Mouse (Mus musculus): ENCODE data around the gene Ghr. TPM values are rescaled to one million over a fixed set of nuclear protein-coding genes. Genes with fewer than 3 reads are reported as not detected.

Gene Ghr
- total RNA-seq, 2 experiments from 2014 or later = 109 to 111 TPM

DNA sequence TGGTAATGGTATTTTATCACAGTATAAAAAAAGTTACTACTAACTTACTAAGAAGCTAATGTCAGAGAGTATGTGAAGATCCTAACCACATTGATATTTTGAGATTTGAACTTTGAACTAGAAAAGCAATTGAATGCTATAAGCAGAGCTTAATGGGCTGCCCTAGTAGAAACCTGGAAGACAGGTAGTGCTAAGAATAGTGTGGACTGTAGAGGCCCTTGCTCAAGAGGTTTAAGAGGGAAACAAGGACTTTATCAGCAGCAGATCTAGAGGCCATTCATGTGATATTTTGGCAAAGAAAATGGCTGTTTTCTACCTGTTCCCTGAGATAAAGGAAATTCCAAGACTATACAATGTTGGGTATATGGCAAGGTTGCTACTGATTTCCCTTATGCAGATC, 297.3 kb downstream of the Ghr start:
- no peak for DNase-seq

DNA sequence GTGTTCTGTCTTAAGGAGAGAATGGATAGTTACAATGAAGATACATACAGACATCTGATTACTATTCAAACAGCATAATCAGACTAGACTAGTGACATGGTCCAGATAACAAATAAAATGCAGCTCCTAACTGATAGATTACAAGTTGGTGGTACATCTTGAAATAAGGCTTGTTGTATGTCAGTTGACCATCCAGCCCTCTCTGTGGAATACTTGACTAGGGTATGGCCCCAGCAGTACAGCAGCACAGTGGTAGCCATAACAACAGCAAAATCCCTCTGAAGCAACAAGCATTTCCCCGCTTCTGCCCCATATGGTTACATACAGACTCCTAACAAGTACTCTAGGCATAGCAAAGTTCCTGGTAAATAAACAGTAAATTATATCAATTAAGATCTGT, 301.6 kb downstream of the Ghr start:
- no peak for DNase-seq

DNA sequence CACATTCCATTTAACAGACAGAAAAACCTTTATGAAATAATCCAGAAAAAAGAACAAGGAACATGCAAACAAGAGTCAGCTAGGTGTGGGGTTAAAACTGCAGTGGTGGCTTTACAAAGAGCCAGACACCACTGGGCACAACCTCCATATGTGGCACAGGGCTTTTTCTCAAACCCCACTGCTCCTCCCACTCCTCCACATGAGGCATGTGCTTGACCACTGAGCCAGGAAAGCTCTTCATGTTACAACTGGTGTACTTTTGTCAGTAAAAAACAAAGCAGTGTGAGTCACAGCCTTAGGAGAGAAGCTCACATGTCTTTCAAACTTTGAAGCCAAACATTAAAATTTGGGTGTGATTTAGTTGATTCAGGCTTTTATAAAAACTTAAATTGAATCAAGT, 302.1 kb downstream of the Ghr start:
- no peak for DNase-seq

DNA sequence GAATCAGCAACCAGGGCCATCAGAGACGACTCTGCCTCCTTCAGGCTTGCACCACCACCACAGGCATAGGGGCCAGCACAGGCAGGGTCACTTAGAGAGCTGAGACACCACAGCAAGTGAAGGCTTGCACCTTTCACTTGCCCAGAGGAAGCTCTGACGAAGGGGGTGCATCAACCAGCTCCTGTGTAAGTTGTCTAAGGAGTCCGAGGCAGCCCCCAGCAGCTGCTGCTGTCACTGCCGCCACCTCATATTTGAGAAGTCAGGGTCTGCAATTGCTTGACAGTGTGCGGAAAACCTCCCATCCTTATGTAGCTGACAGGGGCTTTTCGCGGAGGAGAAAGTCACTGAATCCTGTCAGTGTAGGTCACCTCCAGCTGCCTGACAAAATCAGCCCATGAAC, 304.1 kb downstream of the Ghr start:
- DNase-seq = no peak

DNA sequence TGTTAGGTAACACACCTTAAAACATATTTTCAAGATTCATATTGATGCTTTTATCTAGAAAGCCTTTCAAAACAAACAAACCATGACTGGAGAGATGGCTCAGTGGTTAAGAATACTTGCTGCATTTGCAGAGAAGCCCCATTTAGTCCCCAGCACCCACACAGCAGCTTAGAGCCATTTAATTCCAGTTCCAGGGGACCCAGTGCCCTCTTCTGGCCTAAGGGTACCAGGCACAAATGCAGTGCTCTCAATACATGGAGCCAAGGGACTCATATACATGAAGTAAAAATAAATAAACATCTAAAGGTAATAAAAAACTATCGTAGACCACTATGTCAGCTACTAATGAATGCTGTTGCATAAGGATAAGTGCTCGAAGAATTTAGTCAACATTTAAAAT, 305.9 kb downstream of the Ghr start:
- no peak for DNase-seq

DNA sequence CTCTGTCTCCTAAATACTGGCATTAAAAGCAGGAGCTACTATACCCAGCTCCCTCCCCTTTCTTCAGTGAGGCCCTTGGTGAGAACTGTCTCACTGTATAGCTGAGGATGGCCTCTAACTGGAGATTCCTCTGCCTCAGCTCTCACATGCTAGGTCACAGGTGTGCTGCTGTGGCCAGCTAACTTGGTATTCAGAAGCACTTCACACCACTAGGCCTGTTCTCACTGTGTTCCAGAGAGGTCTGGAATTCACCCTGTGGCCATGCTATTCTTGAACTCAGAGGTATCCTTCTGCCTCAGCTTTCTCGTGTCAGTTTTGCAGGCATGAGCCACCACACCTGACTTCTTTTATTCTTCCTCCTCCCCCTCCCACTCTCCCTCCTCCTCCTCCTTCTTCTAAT, 310.1 kb downstream of the Ghr start:
- no peak for DNase-seq

DNA sequence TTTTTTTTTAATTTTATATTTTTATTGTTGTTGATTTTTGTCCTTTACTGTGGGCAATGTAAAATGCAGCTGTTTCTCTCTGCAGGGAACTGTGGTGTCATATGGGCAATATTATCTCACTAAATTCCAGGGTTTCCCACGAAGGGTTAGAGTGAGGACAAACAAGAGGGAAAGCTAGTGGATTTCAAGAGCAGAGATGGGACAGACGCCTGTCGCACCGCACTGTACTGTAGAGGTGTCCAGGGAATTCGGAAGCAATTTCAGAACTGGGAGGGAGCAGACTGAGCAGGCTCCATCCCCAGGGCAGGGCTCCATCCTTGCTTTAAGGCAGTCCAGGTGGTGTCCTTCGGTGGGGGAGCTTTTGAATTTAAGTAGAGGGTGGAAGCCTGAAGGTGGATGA, 312.1 kb downstream of the Ghr start:
- DNase-seq = no peak

DNA sequence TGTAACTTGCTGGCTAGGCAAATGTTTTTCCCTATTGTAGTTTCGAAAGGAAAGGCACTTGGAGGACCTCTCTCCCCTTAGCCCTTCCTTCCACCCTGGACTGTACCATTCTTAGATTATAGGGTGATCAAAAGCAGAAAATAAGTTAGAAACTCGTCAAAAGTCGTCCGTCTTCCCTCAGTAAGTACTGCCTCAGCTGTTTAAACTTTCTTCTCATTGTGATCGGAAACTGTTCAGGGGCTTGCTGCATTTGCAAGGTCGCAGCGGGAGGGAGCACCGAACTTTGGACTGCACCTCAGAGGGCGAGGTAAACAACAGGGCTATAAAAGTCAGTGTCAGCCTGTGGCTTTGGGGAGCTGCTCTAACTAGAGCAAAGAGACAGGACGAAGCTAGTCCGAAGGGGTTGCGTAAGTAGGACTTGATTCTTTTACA, 312.6 kb downstream of the Ghr start:
- DNase-seq = peak; percentile 81

DNA sequence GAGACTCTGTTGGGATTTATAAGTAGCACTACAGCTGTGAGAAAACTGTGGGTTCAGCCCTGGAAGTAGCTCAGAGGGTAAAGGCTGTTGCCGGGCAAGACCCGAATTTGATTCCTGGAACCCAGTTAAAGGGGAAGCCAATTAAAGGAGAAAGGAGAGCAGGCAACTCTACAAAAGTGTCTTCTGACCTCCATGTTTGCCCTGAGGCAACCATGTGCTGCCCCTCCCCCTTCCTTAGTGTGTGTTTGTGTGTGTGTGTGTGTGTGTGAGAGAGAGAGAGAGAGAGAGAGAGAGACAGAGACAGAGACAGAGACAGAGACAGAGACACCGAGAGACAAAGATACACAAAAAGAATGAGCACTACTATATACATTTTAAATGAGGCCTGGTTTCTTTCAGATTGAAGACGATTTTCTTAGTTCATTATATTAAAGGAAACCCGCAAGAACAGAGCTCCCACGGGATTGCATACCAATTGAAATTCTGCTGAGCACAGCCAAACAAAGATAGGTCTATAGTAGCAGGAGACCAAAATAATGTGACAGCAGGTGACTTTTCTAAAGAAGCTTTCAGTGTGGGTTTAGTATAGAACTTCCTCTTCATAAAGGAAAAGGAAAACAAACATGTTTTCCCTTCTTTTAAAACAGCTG, 313.2 kb downstream of the Ghr start:
- no peak for DNase-seq

DNA sequence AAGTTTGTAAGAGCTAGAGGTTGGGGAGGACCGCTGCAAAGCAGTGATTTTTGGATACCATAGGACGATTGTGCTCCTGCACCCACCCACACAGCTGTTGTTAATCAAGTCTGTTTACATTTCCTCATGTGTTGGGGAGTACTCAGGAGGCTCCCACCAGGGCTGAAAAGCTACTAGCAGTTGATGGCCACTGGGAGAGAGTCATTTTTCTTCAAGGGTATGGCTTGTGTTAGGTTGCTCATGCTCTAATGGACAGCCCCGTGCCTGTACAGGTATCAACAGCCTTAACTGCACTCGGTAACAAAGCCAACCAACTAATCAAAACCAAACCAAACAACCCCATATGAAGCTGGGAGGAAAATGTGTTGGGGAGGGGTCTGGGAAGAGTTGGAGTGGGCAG, 313.8 kb downstream of the Ghr start:
- DNase-seq = no peak

DNA sequence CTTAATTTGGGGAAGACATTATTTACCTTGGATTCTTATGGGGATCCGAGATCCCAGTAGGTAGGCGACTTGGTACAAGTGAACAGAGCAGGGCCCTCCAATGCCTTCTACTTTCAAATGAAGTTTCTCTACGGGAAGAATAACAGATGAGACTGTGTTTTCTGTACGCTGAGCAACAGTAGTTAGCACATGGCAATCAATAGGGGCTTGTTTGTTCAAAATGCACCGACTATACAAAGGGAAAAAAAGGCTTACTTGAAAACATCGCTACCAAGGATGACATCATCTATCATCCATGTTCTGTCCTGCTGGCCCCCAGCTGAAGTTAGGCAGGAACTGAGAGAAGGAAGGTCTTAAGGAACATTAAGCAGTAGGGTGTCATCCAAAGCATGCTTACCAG, 315.0 kb downstream of the Ghr start, which contains the start of gene Selenop:
Selenop (plus strand) TSS at position 301 of the 400 bp plus-strand sequence.
- DNase-seq = no peak

All from heart, postnatal 4 days (tissue).